18 mouse cellular contexts compared by ENCODE assay signal in genomic region chr11:81814816-81815215, GRCm38 (mm10). TPM values are rescaled to one million over a fixed set of nuclear protein-coding genes. Genes with fewer than 3 reads are reported as not detected.
DNase-seq lines count a peak whose midpoint lies in the region; ATAC-seq lines count a peak whose summit lies in the region.
"Had no signal": no experiment of that assay in that cellular context is flagged by ENCODE, and none has a peak within 500 bp of the region (broad histone marks: within the 10 kb centered on the region; RNA-seq: fewer than 3 reads in every experiment).

No protein-coding gene starts in this region.

- DNase-seq in 3T3-L1 (ENCODE audit: low read depth, low spot score): peak; percentile 9
- DNase-seq in Muller cell, postnatal 12 days (ENCODE audit: inconsistent ontology term): peak; percentile 84
- peak; percentile 47 to 69 for DNase-seq in frontal cortex, postnatal 36 days (ENCODE audit: low spot score in 2 of 2)
- DNase-seq in left cerebral cortex, postnatal 14 days (ENCODE audit: low spot score in 2 of 2): peak; percentile 65 to 80
- no peak for DNase-seq in thymus, postnatal 0 days (ENCODE audit: low spot score)
- DNase-seq in urinary bladder, postnatal 10 days (ENCODE audit: low spot score): no peak
- DNase-seq: cerebellum, postnatal 25 days; gastrocnemius, postnatal 14 days; kidney, adult 18-20 months; midbrain, embryonic 14.5 days; thymus, postnatal 14 days had no signal

- 88% methylated on average over 1 of the region's 1 CpGs for WGBS in midbrain, embryonic 13.5 days

- H3K27me3 ChIP-seq in midbrain, embryonic 13.5 days: no peaks in the 10 kb centered on the region
- H3K27me3 ChIP-seq: hindbrain, embryonic 12.5 days had no signal

- no peak for ATAC-seq in midbrain, embryonic 13.5 days

- no peak overlapping the region for H3K27ac ChIP-seq in midbrain, embryonic 13.5 days
- H3K27ac ChIP-seq: forebrain, embryonic 10.5 days; hindbrain, embryonic 12.5 days; neural tube, embryonic 12.5 days had no signal

- no peak overlapping the region for H3K4me3 ChIP-seq in midbrain, embryonic 13.5 days (replicated peaks)
- H3K4me3 ChIP-seq: forebrain, embryonic 10.5 days; hindbrain, embryonic 12.5 days; neural tube, embryonic 12.5 days had no signal

- H3K9ac ChIP-seq in midbrain, embryonic 13.5 days (replicated peaks): no peak overlapping the region
- H3K9ac ChIP-seq: hindbrain, embryonic 12.5 days; neural tube, embryonic 12.5 days had no signal

- H3K4me1 ChIP-seq in midbrain, embryonic 13.5 days (replicated peaks): no peaks in the 10 kb centered on the region
- H3K4me1 ChIP-seq: forebrain, embryonic 10.5 days; hindbrain, embryonic 12.5 days; neural tube, embryonic 12.5 days had no signal

- no peaks in the 10 kb centered on the region for H3K36me3 ChIP-seq in midbrain, embryonic 13.5 days
- H3K36me3 ChIP-seq: forebrain, embryonic 10.5 days; hindbrain, embryonic 12.5 days; neural tube, embryonic 12.5 days had no signal

- intact Hi-C loops in left cerebral cortex, postnatal 14 days (cut with DNase I): no loop called here

- no peak overlapping the region for H3K4me2 ChIP-seq in midbrain, embryonic 13.5 days (replicated peaks)
- H3K4me2 ChIP-seq: heart, embryonic 11.5 days; hindbrain, embryonic 12.5 days; neural tube, embryonic 12.5 days had no signal

- H3K9me3 ChIP-seq in midbrain, embryonic 13.5 days: no peaks in the 10 kb centered on the region
- H3K9me3 ChIP-seq: forebrain, embryonic 10.5 days; hindbrain, embryonic 12.5 days; neural tube, embryonic 12.5 days had no signal

RNA-seq across cellular contexts. Expression of gene 5530401A14Rik, which starts 45.7 kb away (rescaled TPM):
- under 1 TPM in 1 of 2 experiments, not detected in 1; 0.29 TPM for total RNA-seq in left cerebral cortex, postnatal 14 days (2021)
- not detected in 2 replicates for polyA plus RNA-seq in thymus, postnatal 0 days (2015; fragmentation: Nextera tagmentation; extraction: Ambion mirVana)
- polyA plus RNA-seq in midbrain, embryonic 13.5 days (2015; fragmentation: Nextera tagmentation; extraction: Ambion mirVana): 0.37 and 0.51 TPM in 2 replicates
- total RNA-seq: liver, adult 2 months had no signal
- polyA plus RNA-seq: forebrain, embryonic 10.5 days; liver, adult 2 months; lung, embryonic 16.5 days had no signal

Comparison
In these comparisons a context has a peak if more than half of its experiments do, and no peak if none do; other contexts are left out.
1. DNase-seq: peak in 3T3-L1 (single experiment), Muller cell, postnatal 12 days (single experiment), frontal cortex, postnatal 36 days (2 of 2) and left cerebral cortex, postnatal 14 days (2 of 2); none in thymus, postnatal 0 days (single experiment) and urinary bladder, postnatal 10 days (single experiment).